Mouse (Mus musculus) forebrain, embryonic 16.5 days (tissue): Measurements from ENCODE around the gene Chac1. TPM values are rescaled to one million over a fixed set of nuclear protein-coding genes. Genes with fewer than 3 reads are reported as not detected.

ENCODE experiments used
- ATAC-seq: fragments of 200-750 bp; cut with Nextera tagmentation; 2 replicates; pipeline ENCODE4 v1.8.0; 2017; ENCODE audit warnings: mild to moderate bottlenecking, moderate library complexity
- H3K27ac ChIP-seq: fragments of 300-500 bp; sonication (generic); 2 replicates; pipeline ENCODE4 v1.5.1; 2014; ENCODE audit warnings: low read length, control low read depth
- H3K27me3 ChIP-seq: fragments of 300-500 bp; sonication (generic); replicated peaks from 2 replicates; pipeline ENCODE4 v1.6.1; 2014; ENCODE audit warnings: low read length; ENCODE audit not compliant: control insufficient read depth, insufficient read depth
- H3K36me3 ChIP-seq: fragments of 300-500 bp; sonication (generic); 2 replicates; pipeline ENCODE4 v1.6.1; 2014; ENCODE audit not compliant: control insufficient read depth, insufficient read depth
- H3K4me1 ChIP-seq: fragments of 300-500 bp; sonication (generic); replicated peaks from 2 replicates; pipeline ENCODE4 v1.6.1; 2014; ENCODE audit warnings: low read length; ENCODE audit not compliant: control insufficient read depth, insufficient read depth
- H3K4me2 ChIP-seq: fragments of 300-500 bp; sonication (generic); 2 replicates; pipeline ENCODE4 v1.6.1; 2014; ENCODE audit warnings: mild to moderate bottlenecking, low read length, control low read depth
- H3K4me3 ChIP-seq: fragments of 300-500 bp; sonication (generic); replicated peaks from 2 replicates; pipeline ENCODE4 v1.5.1; 2014; ENCODE audit warnings: mild to moderate bottlenecking, low read length, control low read depth
- H3K9ac ChIP-seq: fragments of 300-500 bp; sonication (generic); replicated peaks from 2 replicates; pipeline ENCODE4 v1.6.1; 2014; ENCODE audit warnings: low read depth, low read length, control low read depth
- H3K9me3 ChIP-seq: fragments of 300-500 bp; sonication (generic); 2 replicates; pipeline ENCODE4 v1.6.1; 2016; ENCODE audit warnings: low read length; ENCODE audit not compliant: control insufficient read depth
- WGBS: fragments of 180-500 bp; shearing (Covaris S2); extraction: QIAGEN DNeasy Blood & Tissue Kit; methylation state at CpG from one replicate; pipeline ENCODE4 v1.1.7; 2014; 5-methylcytosine and 5-hydroxymethylcytosine counted together
- polyA plus RNA-seq: library from polyadenylated mRNA; unstranded; fragments of >200 nt; fragmentation: Nextera tagmentation; extraction: Ambion mirVana; gene quantifications from 2 replicates; pipeline ENCODE4 v1.2.1, GENCODE M21; 2015

Gene Chac1
- polyA plus RNA-seq, 1 experiment from 2014 or later: 11.3 TPM

GRCm38 (mm10) chr2:119356310-119356709 is 5.3 kb downstream of the Chac1 start:
- H3K4me2 ChIP-seq: no peak overlapping the region
- H3K9ac ChIP-seq: no peak overlapping the region
- no peak for ATAC-seq
- peaks cover 4% of the 10 kb centered on the region for H3K4me1 ChIP-seq
- H3K27me3 ChIP-seq: no peaks in the 10 kb centered on the region
- H3K27ac ChIP-seq: no peak overlapping the region
- peaks cover 12% of the 10 kb centered on the region for H3K9me3 ChIP-seq
- H3K4me3 ChIP-seq: no peak overlapping the region
- H3K36me3 ChIP-seq: no peaks in the 10 kb centered on the region

GRCm38 (mm10) chr2:119356805-119357204 is 5.8 kb downstream of the Chac1 start:
- Histone ChIP-seq H3K36me3 (no peaks in the 10 kb centered on the region), H3K27me3 (no peaks in the 10 kb centered on the region), H3K4me3 (no peak overlapping the region), H3K4me2 (no peak overlapping the region), H3K9me3 (peaks cover 16% of the 10 kb centered on the region), H3K27ac (no peak overlapping the region), H3K9ac (no peak overlapping the region), H3K4me1 (no peaks in the 10 kb centered on the region)
- no peak for ATAC-seq
- 91% methylated on average over 5 of the region's 5 CpGs for WGBS

- peaks cover 17% of the 10 kb centered on the region for H3K9me3 ChIP-seq
- no peaks in the 10 kb centered on the region for H3K4me1 ChIP-seq
- H3K27me3 ChIP-seq: no peaks in the 10 kb centered on the region
- WGBS: 90% methylated on average over 6 of the region's 6 CpGs
- no peak overlapping the region for H3K4me3 ChIP-seq
- no peak overlapping the region for H3K27ac ChIP-seq
- ATAC-seq: no peak
- H3K4me2 ChIP-seq: no peak overlapping the region
- no peak overlapping the region for H3K9ac ChIP-seq
- no peaks in the 10 kb centered on the region for H3K36me3 ChIP-seq
Observed at GRCm38 (mm10) chr2:119358249-119358648, 7.2 kb downstream of the Chac1 start.

GRCm38 (mm10) chr2:119359721-119360291 is 8.8 kb downstream of the Chac1 start:
- 92% methylated on average over 2 of the region's 2 CpGs for WGBS
- H3K4me1 ChIP-seq: no peaks in the 10 kb centered on the region
- no peak for ATAC-seq
- no peaks in the 10 kb centered on the region for H3K27me3 ChIP-seq
- H3K4me3 ChIP-seq: no peak overlapping the region
- H3K27ac ChIP-seq: no peak overlapping the region
- H3K36me3 ChIP-seq: no peaks in the 10 kb centered on the region
- H3K4me2 ChIP-seq: no peak overlapping the region
- no peak overlapping the region for H3K9ac ChIP-seq
- H3K9me3 ChIP-seq: peaks cover 17% of the 10 kb centered on the region

DNA sequence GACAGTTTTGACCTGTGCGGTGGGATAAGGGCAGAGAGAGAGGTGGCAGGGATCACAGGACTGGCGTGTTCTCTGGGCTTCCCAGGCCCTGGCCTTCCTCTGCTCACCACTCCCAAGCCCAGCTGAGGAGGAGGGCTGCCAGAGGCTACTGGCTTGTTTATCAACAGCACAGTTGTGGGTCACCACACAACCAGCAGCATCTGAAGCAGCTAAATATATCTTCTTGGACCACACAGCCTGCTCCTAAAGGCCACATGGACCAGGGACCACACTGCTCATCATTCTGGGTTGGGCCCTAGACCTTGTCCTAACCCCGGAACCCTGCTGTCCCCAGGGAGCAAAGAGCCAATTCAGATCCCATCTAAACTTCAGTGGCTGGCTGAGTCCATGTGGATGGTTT is 13.9 kb downstream of the Chac1 start:
- Histone ChIP-seq H3K27ac (no peak overlapping the region), H3K4me3 (no peak overlapping the region), H3K27me3 (no peaks in the 10 kb centered on the region), H3K9me3 (peaks cover 14% of the 10 kb centered on the region), H3K4me1 (no peaks in the 10 kb centered on the region), H3K9ac (no peak overlapping the region), H3K4me2 (no peak overlapping the region), H3K36me3 (no peaks in the 10 kb centered on the region)
- ATAC-seq: no peak
- 88% methylated on average over 3 of the region's 3 CpGs for WGBS

DNA sequence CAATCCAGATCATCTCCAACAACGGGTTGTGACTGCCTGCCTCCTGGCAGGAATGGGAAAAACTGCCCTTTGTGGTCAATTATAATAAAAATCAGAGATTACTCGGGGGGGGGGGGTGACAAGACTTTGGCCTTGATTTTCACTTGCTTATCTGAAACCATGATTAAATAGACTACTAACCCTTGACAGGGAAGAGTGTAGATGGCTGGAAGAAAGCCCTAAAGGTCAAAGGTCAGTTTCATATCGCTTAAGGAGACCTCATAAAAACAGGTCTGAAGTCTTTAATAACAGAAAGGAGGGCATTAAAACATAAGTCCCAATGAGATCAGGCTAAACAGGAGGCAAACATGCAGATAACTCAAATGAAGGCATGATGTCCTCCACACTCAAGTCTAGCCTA is 16.3 kb downstream of the Chac1 start:
- no peak overlapping the region for H3K4me2 ChIP-seq
- no peaks in the 10 kb centered on the region for H3K4me1 ChIP-seq
- no peak overlapping the region for H3K9ac ChIP-seq
- no peak overlapping the region for H3K4me3 ChIP-seq
- no peaks in the 10 kb centered on the region for H3K36me3 ChIP-seq
- WGBS: 71% methylated on average over 3 of the region's 3 CpGs
- H3K27ac ChIP-seq: no peak overlapping the region
- H3K27me3 ChIP-seq: no peaks in the 10 kb centered on the region
- no peak for ATAC-seq
- no peaks in the 10 kb centered on the region for H3K9me3 ChIP-seq

DNA sequence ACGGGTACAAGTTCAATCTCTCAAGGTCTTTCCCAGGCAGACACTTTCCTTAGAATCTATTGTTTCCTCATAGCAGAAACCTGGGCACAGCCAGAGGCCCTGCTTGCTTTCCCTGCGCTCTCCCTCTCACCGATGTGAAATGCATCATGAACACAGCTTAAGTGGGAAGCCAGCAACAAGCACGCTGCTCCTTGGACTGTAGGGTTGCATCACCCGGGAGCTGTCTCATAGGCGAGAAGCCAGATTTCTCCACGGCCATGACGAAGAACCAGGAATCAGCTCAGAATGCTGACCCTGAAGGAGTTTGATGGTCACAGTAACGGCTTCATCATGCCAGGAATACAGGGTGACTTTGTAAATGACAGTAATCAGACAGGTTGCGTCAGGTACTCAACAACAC is 19.1 kb downstream of the Chac1 start:
- peaks cover 3% of the 10 kb centered on the region; the same call in 1 of the 2 replicates for H3K36me3 ChIP-seq
- no peaks in the 10 kb centered on the region for H3K9me3 ChIP-seq
- no peak overlapping the region for H3K4me2 ChIP-seq
- H3K27ac ChIP-seq: no peak overlapping the region
- no peaks in the 10 kb centered on the region for H3K27me3 ChIP-seq
- no peak for ATAC-seq
- no peak overlapping the region for H3K4me3 ChIP-seq
- H3K4me1 ChIP-seq: no peaks in the 10 kb centered on the region
- no peak overlapping the region for H3K9ac ChIP-seq
- 95% methylated on average over 10 of the region's 10 CpGs for WGBS

- 71% methylated on average over 9 of the region's 9 CpGs for WGBS
- no peak overlapping the region for H3K4me2 ChIP-seq
Observed at GRCm38 (mm10) chr2:119377286-119377685, 26.3 kb downstream of the Chac1 start.

GRCm38 (mm10) chr2:119377826-119378225 is 26.8 kb downstream of the Chac1 start:
- Histone ChIP-seq H3K4me2 (no peak overlapping the region), H3K4me3 (no peak overlapping the region), H3K9me3 (no peaks in the 10 kb centered on the region), H3K27ac (no peak overlapping the region), H3K4me1 (no peaks in the 10 kb centered on the region), H3K36me3 (peaks cover 25% of the 10 kb centered on the region), H3K9ac (no peak overlapping the region), H3K27me3 (no peaks in the 10 kb centered on the region)
- ATAC-seq: no peak
- WGBS: 40% methylated on average over 3 of the region's 3 CpGs

More at GRCm38 (mm10) chr2:119377286-119377685, 26.3 kb downstream of the Chac1 start:
- Histone ChIP-seq H3K4me1 (no peaks in the 10 kb centered on the region), H3K27ac (no peak overlapping the region), H3K9me3 (no peaks in the 10 kb centered on the region), H3K27me3 (no peaks in the 10 kb centered on the region), H3K4me3 (no peak overlapping the region), H3K36me3 (peaks cover 24% of the 10 kb centered on the region), H3K9ac (no peak overlapping the region)
- ATAC-seq: no peak

- H3K4me1 ChIP-seq: no peaks in the 10 kb centered on the region
- no peak overlapping the region for H3K4me2 ChIP-seq
- no peak for ATAC-seq
- no peak overlapping the region for H3K4me3 ChIP-seq
- no peaks in the 10 kb centered on the region for H3K9me3 ChIP-seq
- 87% methylated on average over 3 of the region's 3 CpGs for WGBS
- peaks cover 28% of the 10 kb centered on the region for H3K36me3 ChIP-seq
- H3K27me3 ChIP-seq: no peaks in the 10 kb centered on the region
- no peak overlapping the region for H3K9ac ChIP-seq
- no peak overlapping the region for H3K27ac ChIP-seq
Observed at GRCm38 (mm10) chr2:119379455-119379854, 28.4 kb downstream of the Chac1 start.
